Mouse (Mus musculus): ENCODE results near the gene Tnfrsf8.
"Not testable (repeated sequence)": the region's sequence is repeated elsewhere in the genome, so short reads cannot be mapped to it uniquely, and the experiment has no call there.

Gene Tnfrsf8

DNA sequence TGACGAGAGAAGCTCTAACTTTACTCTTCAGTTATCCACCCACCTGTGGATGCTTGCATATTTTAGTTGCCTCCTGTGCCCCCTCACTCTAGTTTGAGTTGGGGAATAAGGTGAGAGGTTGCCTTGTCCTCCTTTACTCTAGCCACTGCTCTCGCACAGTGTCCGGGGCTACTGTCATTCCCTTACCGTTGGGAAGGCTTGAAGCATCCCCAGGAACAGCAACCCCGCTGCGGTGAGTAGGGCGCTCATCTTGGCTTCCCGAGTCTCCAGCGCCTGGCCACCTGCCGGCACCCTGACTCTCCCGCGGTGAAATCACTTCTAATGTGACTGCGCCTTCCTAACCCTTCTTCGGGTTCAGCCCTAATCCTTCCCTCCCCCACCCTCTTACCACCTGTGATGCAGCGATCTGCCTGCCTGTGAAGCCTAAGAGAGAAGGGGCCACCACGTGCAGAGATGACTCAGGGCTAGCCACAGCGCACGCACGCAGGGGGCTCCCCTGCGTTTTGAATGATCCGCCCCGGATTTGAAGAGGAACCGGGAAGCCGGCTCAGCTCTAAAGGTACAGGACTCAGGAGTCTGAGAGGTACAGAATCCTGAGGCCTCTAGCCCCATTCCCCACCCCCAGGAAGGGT lies at the start of gene Tnfrsf8:
Tnfrsf8 (minus strand) TSS at position 329 of the 632 bp plus-strand sequence.
- DNase-seq, result no peak

DNA sequence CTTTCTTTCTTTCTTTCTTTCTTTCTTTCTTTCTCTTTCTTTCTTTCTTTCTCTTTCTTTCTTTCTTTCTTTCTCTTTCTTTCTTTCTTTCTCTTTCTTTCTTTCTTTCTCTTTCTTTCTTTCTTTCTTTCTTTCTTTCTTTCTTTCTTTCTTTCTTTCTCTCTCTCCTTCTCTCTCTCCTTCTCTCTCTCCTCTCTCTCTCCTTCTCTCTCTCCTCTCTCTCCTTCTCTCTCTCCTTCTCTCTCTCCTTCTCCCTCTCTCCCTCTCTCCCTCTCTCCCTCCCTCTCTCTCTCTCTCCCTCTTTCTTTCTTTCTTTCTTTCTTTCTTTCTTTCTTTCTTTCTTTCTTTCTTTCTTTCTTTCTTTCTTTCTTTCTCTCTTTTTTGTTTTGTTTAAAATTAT lies 46.7 kb upstream of the Tnfrsf8 start:
- DNase-seq, result not testable (repeated sequence)

DNA sequence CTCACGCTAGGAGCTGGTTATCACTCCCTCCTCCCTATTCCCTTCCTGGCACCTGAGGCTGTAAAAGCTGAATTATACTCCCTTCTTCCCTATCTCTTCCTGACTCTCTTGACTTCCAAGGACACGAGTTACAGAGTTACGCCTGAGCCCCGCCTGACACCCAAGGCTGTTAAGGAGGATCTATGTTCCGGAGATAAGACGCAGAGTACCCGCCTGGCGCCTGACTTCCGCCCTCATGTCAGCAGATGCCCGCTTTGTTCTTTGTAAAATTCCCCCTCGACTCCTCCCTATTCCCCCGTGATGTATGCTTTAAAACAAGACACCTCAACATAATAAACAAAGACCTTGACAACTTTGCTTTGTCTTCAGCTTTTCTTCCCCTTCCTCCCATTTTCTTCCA lies 46.1 kb upstream of the Tnfrsf8 start:
- DNase-seq, result peak; percentile 27

DNA sequence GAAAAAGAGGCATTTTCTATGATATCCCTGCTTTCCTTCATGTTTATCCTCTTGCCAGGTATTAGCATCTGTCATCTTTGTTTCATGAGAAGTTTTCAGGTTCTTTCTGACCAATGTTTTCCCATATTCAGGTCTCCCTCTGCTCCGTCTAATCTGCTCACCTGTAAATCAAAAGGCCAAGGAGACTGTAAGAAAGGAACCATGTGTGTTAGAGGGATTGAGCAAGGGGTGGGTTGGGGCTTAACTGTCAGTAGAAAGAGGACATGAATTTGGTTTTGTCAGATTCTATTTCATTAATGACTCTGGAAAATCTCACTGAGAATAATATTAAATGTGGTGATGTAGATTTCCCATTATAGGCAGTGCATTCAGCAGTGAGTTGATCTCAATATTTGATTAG lies 45.6 kb upstream of the Tnfrsf8 start:
- no peak for DNase-seq

GRCm38 (mm10) chr4:145356234-145356633 lies 41.3 kb upstream of the Tnfrsf8 start:
- no peak for DNase-seq

DNA sequence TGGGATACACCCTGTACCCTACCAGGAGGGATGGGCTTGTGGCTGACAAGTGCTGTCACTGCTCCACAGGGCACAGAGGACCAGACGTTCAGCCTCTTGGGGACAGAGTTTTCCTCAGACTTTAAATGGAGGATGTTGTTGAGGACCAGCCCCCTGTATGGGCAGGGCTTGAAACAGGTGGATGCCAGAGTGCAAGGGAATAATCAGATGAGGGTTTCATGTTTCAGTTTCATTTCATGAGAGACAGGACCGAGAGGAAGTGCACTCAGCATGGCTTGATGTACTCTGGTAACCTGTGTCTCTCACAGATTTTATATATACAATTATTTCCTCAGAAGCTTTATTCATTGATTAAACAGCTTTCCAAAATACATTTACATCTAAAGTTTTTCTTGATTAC lies 38.9 kb upstream of the Tnfrsf8 start:
- no peak for DNase-seq

- no peak for DNase-seq
Observed at GRCm38 (mm10) chr4:145344948-145345347, 30.0 kb upstream of the Tnfrsf8 start.

- DNase-seq, result no peak
Observed at GRCm38 (mm10) chr4:145341879-145342809, 27.2 kb upstream of the Tnfrsf8 start.

DNA sequence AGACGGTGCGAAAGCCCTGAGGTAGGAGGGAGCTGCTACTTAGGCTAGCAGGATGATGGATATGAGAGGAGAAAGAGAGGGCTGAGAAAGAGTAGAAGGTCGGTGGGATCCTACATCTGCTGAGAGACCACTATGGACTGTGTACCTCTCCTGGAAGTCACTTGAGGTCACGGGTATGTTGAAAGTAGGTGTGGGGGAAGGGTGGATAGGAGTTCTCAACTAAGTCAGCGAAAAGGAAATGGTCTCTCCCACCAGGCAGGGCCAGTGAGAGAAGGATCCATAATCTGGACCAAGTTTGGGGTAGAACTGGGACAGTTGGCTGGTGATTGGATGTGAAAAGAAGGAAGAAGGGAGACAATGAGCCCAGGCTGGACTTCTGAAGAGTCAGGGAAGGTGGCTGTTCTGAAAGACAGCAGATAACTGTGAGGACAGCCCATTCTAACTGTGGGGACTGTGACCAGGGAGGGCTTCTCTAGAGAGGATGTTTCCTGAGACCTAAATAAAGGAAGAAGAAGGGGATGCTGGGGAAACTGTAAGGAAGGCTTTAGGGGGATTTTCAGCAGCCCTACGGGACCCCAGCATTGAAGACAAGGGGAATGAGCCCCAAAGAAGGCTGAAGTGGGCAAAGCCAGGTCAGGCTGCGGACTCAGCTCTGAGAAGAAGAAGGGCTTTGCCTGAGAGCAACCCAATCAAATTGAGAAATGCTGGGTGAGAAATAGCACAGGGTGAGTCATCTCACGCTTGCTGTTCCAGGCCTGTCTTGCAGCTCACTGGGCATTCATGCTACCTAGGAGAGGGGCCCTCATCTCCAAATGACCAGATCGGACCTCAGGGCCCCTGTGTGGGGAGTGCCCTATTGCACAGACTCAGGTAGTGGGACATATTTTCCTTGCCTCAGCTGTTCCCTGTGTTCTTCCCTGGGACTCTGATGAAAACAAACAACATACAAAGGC lies 23.2 kb upstream of the Tnfrsf8 start:
- DNase-seq, result no peak

DNA sequence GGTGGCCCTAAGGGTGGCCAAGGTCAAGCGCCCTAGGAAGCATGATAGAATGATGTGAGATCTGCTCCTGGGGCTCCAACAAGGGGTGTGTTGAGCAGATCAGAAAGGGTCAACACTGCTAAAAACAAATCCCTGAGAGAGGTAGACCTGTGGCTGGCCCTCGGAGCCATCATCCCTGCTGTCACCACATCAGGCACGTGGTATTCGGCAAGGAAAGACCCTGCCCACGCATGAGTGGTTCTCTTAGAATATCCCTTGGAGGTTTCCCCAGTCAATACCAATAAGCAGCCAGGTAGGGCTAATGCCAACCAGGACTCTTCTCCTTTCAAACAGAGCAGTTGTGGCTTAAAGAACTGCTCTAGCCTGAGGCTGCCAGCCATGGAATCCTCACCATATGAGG lies 21.6 kb upstream of the Tnfrsf8 start:
- DNase-seq, result no peak

DNA sequence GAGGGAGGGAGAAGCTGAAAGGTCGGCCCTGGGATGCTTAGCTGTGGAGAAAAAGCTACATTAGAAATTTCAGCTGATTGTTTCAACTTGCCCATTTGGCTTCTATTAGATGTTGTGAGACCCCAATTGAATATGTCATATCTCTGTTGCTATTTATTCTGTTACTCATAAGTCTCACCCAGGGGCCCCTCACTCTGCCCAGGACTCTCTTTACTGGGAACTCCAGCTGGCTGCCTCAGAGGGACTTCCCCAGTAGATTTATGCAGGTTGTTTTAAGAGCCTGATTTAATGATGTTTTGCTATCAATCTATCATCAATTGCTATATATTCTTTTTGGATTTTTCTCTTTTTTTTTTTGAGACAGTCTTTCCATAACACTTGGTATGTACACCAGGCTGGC lies 21.1 kb upstream of the Tnfrsf8 start:
- no peak for DNase-seq

DNA sequence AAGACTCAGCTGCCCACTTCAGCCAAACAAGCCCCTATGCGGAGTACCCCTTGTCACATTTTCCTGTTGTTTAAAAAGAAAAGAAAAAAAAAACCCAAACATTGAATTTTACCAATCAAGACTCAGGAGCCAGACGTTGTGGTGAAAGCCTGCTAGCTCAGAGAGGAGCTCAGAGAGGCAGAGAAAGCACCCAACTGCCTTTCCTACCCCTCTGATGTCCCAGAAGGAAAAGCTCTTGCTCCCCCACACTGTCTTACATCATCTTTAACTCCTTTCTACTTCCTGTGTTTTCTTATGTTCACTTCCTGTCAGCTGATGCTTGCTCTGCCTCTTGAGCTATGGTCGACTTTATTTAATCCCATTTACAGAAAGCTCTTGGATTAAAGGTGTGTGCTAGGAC lies 8.7 kb upstream of the Tnfrsf8 start:
- no peak for DNase-seq

DNA sequence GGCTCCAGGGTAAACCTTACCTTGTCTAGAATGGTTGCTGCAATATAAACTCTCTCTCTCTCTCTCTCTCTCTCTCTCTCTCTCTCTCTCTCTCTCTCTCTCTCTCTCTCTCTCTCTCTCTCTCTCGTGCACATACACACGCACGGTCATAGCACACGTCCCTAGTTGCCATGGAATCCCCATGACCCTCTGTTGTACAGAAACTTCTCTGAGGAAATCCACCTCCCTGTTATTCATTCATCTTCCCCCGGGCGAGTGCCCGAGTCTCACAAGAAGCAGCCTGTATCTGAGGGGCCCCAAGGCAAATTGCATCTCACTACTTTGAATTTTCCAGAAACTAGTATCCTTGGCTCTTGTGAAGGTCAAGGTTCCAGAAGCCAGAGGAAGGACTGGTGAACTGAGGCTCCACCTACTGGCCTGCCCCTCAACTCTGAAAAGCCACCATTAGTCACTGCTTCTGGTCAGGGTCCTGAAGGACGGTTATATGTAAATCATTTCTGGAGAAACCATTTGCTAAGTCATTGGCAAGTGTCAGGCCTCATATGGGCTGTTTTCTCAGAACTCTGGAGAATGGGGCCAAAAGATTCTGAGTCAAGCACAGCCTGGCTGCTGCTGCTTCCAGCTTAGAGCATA lies 8.1 kb upstream of the Tnfrsf8 start:
- no peak for DNase-seq

- DNase-seq, result no peak
Observed at GRCm38 (mm10) chr4:145322211-145322610, 7.2 kb upstream of the Tnfrsf8 start.

DNA sequence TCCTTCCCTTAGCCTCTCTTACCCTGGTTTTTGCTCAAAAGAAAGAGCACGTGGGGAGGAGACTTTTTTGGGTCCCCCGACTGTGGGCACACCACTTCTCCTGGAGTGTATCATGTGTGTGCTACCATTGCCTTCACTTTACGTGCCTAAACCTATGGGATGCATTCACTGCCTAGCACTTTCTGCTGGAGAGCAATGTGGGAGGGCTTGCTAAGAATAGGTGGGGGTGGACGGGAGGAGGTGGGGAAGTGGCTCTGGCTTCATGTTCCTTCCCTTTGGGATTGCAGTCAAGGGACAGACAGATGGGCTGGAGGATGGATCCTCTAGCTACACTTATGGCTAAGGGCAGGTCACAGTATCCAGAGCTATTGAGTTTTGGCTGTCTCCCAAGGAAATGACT lies 5.7 kb upstream of the Tnfrsf8 start:
- DNase-seq, result no peak

DNA sequence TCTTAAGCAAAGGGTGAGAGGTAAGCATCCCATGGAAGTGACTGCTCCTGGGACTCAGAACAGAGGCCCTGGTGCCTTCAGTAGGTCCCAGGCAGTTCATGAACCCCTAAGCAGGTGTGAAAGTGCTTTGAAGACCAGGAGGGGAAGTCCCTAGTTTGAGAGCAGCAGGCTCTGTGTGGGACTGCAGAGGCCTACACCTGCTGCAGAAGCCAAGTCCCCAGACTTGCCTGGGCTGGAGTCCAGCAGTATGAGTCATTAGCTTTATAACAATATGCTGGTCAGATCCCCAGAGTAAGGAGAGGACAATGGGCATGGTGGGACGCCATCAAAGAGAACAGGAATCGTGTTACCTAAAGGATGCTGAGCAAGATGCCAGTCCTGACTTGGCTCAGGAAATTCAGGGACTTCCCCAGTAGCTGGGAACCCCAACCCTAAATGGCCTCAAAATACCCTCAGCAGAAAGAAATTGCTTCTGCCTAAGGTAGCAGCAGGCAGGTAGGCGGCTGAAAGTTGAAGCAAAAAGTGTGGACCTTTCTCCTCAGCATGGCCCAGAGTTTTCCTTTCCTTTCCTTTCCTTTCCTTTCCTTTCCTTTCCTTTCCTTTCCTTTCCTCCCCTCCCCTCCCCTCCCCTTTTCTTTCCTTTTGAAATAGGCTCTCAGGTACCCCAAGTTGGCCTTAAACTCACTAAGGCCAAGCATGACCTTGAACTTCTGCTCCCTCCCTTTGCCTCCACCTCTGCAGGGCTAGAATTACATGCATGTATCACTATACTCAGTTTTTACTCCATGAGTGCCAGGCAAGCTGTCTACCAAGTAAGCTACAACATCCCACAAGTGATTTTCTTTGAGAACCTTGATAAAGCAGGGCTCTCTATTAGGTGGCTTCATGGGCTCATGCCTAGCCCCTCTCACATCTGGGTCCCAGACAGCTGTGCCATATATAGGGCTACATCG lies 4.6 kb upstream of the Tnfrsf8 start:
- peak; percentile 3 for DNase-seq

DNA sequence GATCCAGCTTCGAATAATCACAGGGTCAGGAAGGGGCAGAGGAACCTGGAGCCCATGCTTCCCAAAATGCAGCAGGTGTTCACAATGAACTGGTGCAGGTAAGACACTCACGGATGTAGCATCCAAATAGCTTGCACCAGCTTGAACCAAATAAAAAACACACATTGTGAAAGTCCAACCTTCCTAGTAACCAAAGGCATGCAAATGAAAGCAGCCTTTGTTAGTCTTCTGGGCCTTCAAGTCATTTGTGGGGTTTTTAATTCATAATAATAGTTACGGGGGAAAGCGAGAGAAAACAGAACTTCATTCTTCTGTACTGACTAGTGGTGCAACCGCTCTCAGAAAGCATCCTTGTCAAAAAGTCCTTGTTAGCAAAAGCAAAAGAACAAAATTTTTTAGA lies 1.7 kb upstream of the Tnfrsf8 start:
- DNase-seq, result no peak

GRCm38 (mm10) chr4:145313966-145314365 lies 998 bp downstream of the Tnfrsf8 start:
- no peak for DNase-seq

DNA sequence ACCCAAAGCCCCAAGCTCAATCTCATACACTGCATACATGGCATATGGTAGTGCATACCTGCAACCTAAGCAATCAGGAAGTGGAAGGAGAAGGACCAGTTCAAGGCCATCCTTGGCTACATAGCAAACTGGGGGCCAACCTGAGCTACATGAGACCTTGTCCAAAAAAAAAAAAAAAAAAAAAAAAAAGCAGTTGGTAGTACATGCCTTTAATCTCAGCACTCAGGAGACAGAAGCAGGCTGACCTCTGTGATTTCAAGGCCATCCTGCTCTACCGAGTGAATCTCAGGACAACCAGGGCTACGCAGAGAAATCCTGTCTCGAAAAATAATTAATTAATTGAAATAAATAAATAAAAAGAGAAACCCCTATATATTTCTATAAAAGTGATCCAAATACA lies 1.7 kb downstream of the Tnfrsf8 start:
- DNase-seq, result no peak

GRCm38 (mm10) chr4:145312530-145312929 lies 2.4 kb downstream of the Tnfrsf8 start:
- DNase-seq, result no peak

DNA sequence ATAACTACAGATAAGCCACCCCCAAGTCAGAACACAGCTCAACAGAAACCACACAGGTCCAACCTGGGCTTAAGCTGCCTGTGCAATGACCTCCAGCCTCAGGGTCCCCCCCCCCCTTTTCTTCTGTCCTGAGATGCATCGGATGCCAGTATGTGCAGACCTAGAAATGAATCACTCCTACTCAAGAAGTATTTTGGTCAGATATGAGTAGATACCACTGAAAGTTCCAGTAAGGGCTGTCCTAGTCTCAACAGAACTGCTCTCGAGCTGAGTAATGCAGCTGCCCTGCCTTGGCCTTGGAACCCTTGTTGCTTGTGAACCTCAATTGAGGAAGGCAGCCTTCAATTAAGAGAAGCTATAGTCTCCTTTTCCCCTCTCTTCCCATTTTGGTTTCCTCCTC lies 4.1 kb downstream of the Tnfrsf8 start:
- DNase-seq, result no peak

Data from lung, postnatal 36 days (tissue).